Mouse (Mus musculus) heart, embryonic 16.5 days (tissue): ENCODE results near the gene Vmn2r39. TPM values are rescaled to one million over a fixed set of nuclear protein-coding genes. Genes with fewer than 3 reads are reported as not detected.
"Not testable (repeated sequence)": the region's sequence is repeated elsewhere in the genome, so short reads cannot be mapped to it uniquely, and the experiment has no call there.

Experiments
- ATAC-seq: fragments of 200-750 bp; cut with Nextera tagmentation; replicated peaks from 2 replicates; pipeline ENCODE4 v1.8.0; 2017; ENCODE audit warnings: moderate number of reproducible peaks; ENCODE audit not compliant: insufficient read depth, low FRiP score; ENCODE audit errors: extremely low read depth
- H3K27ac ChIP-seq: fragments of 300-500 bp; sonication (generic); 2 replicates; pipeline ENCODE4 v1.5.1; 2014; ENCODE audit warnings: mild to moderate bottlenecking, low read length, control low read depth, moderate library complexity
- H3K27me3 ChIP-seq: fragments of 300-500 bp; sonication (generic); 2 replicates; pipeline ENCODE4 v1.6.1; 2014; ENCODE audit warnings: low read length, mixed read lengths; ENCODE audit not compliant: control insufficient read depth, insufficient read depth
- H3K36me3 ChIP-seq: fragments of 300-500 bp; sonication (generic); 2 replicates; pipeline ENCODE4 v1.6.1; 2014; ENCODE audit not compliant: control insufficient read depth, insufficient read depth
- H3K4me1 ChIP-seq: fragments of 300-500 bp; sonication (generic); 2 replicates; pipeline ENCODE4 v1.6.1; 2014; ENCODE audit warnings: low read length, mixed read lengths; ENCODE audit not compliant: control insufficient read depth, insufficient read depth
- H3K4me2 ChIP-seq: fragments of 300-500 bp; sonication (generic); 2 replicates; pipeline ENCODE4 v1.6.1; 2014; ENCODE audit warnings: low read depth, mild to moderate bottlenecking, control low read depth, low read length
- H3K4me3 ChIP-seq: fragments of 300-500 bp; sonication (generic); 2 replicates; pipeline ENCODE4 v1.5.1; 2014; ENCODE audit warnings: mild to moderate bottlenecking, control low read depth, low read length
- H3K9ac ChIP-seq: fragments of 300-500 bp; sonication (generic); 2 replicates; pipeline ENCODE4 v1.6.1; 2014; ENCODE audit warnings: low read length, control low read depth
- H3K9me3 ChIP-seq: fragments of 300-500 bp; sonication (generic); replicated peaks from 2 replicates; pipeline ENCODE4 v1.6.1; 2016; ENCODE audit warnings: low read length; ENCODE audit not compliant: control insufficient read depth
- WGBS: fragments of 180-500 bp; shearing (Covaris S2); extraction: QIAGEN DNeasy Blood & Tissue Kit; methylation state at CpG from one replicate; pipeline ENCODE4 v1.1.7; 2014; 5-methylcytosine and 5-hydroxymethylcytosine counted together
- polyA plus RNA-seq: library from polyadenylated mRNA; unstranded; fragments of >200 nt; fragmentation: Nextera tagmentation; extraction: Ambion mirVana; gene quantifications from 2 replicates; pipeline ENCODE4 v1.2.1, GENCODE M21; 2015

Vmn2r39 gene
- polyA plus RNA-seq = not detected in 2 replicates

GRCm38 (mm10) chr7:9030698-9031097 lies at the start of gene Vmn2r39:
Vmn2r39 (minus strand) TSS chr7:9030798.
- H3K9me3 ChIP-seq, H3K4me2 ChIP-seq, H3K9ac ChIP-seq, H3K27me3 ChIP-seq, H3K27ac ChIP-seq, H3K36me3 ChIP-seq, H3K4me1 ChIP-seq, H3K4me3 ChIP-seq, ATAC-seq: not testable (repeated sequence)

- not testable (repeated sequence) for H3K9ac ChIP-seq, H3K36me3 ChIP-seq, H3K4me3 ChIP-seq, H3K27ac ChIP-seq, H3K27me3 ChIP-seq, H3K4me1 ChIP-seq, H3K4me2 ChIP-seq, ATAC-seq, H3K9me3 ChIP-seq
- WGBS = 71% methylated on average over 4 of the region's 4 CpGs
Observed at GRCm38 (mm10) chr7:9065353-9065752, 34.8 kb upstream of the Vmn2r39 start.

Other genes with a start within 250 kb of the Vmn2r39 start
- not detected in 2 replicates for gene Vmn2r40, start 99.4 kb downstream of the Vmn2r39 start, polyA plus RNA-seq
- gene Vmn2r38, start 67.1 kb upstream of the Vmn2r39 start, polyA plus RNA-seq = not detected in 2 replicates
- not detected in 2 replicates for gene Vmn2r37, start 192.9 kb upstream of the Vmn2r39 start, polyA plus RNA-seq